Mouse (Mus musculus) embryonic fibroblast, embryonic 13.5 days (primary cell): ENCODE results near the gene Pik3ip1. TPM values are rescaled to one million over a fixed set of nuclear protein-coding genes. Genes with fewer than 3 reads are reported as not detected.

Experiments
- H3K27ac ChIP-seq: 2 replicates; pipeline ENCODE4 v1.5.1; 2012; ENCODE audit warnings: low read length, control low read depth, inconsistent platforms; ENCODE audit not compliant: insufficient read depth
- H3K4me1 ChIP-seq: 2 replicates; pipeline ENCODE4 v1.6.1; 2011; ENCODE audit warnings: low read length; ENCODE audit not compliant: control insufficient read depth, insufficient read depth
- H3K4me3 ChIP-seq: 2 replicates; pipeline ENCODE4 v1.5.1; 2011; ENCODE audit warnings: mild to moderate bottlenecking, control low read depth, low read length; ENCODE audit not compliant: insufficient read depth
- CTCF ChIP-seq: IDR thresholded peaks from 2 replicates; pipeline ENCODE4 v1.5.1; 2011; ENCODE audit warnings: mild to moderate bottlenecking, control low read depth, low read length, moderate library complexity, borderline replicate concordance; ENCODE audit not compliant: insufficient read depth
- POLR2A ChIP-seq: IDR thresholded peaks from 2 replicates; pipeline ENCODE4 v1.6.1; 2011; ENCODE audit warnings: low read depth, mild to moderate bottlenecking, control low read depth, low read length, moderate library complexity
- polyA plus RNA-seq: library from polyadenylated mRNA; stranded (reverse); fragments of >200 nt; gene quantifications from 2 replicates; pipeline ENCODE4 v1.2.4, GENCODE M21; 2011; ENCODE audit warnings: low read depth; ENCODE audit not compliant: missing spikeins, insufficient read length

The Pik3ip1 gene
- polyA plus RNA-seq, 1 experiment = 21.1 TPM

GRCm38 (mm10) chr11:3334711-3335316 lies 4.6 kb downstream of the Pik3ip1 start:
- no peak for TF ChIP-seq CTCF
- no peak for TF ChIP-seq POLR2A
- Histone ChIP-seq H3K27ac (no peak overlapping the region), H3K4me1 (peaks cover 29% of the 10 kb centered on the region)

DNA sequence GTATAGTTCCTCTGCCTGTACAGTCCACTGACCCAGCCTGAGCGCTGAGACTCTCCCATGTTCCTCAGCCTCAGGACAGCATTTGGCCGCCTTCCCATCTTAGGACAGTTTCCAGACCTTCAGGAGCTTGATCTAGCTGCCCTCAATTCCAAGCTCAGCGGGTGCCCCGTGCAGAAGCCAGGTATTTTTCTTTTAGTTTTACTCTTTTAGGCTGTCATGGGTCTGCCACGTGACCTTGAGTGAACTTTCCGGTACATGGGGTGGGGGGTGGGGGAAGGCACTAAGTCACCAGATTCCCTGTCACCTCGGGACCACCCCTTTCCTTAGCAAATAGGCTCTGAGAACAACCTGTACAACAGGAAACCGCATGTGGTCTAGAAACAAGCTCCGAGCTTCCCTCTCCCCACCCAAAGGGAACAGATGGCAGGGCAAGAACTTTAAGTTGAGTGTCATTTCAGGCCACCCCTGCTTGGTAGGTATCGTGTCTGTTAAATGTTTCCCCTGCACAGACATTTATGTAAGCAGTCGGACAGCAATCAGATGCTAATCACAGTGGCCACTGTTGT lies 5.5 kb downstream of the Pik3ip1 start:
- no peak overlapping the region; the same call in 1 of the 2 replicates for H3K27ac ChIP-seq
- H3K4me3 ChIP-seq = no peak overlapping the region
- H3K4me1 ChIP-seq = peaks cover 29% of the 10 kb centered on the region
- TF ChIP-seq POLR2A = no peak
- TF ChIP-seq CTCF = no peak

More at GRCm38 (mm10) chr11:3334711-3335316, 4.6 kb downstream of the Pik3ip1 start:
- no peak overlapping the region for H3K4me3 ChIP-seq

DNA sequence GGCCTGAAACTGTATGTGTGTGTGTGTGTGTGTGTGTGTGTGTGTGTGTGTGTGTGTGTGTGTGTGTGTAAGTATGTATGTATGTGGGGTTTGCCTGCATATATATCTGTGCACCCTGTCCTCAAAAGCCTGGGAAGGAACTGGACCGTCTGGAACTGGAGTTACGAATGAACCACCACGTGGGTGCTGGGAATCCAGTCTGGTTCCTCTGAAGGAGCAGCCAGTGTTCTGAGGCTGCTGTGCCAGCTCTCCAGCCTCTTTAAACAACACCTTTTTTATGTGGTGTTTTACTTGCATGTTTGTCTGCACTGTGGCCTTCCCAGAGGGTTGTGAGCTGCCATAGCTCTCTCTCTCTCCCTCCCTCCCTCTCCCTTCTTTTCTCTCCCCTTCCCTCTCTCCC lies 6.4 kb downstream of the Pik3ip1 start:
- peaks cover 29% of the 10 kb centered on the region for H3K4me1 ChIP-seq
- TF ChIP-seq CTCF (no peak), POLR2A (no peak)
- no peak overlapping the region for H3K4me3 ChIP-seq
- peak overlapping the region; percentile 39; the same call in 1 of the 2 replicates for H3K27ac ChIP-seq

GRCm38 (mm10) chr11:3337173-3337955 lies 7.2 kb downstream of the Pik3ip1 start:
- H3K4me1 ChIP-seq = peaks cover 29% of the 10 kb centered on the region
- H3K27ac ChIP-seq = peak overlapping the region; percentile 85
- TF ChIP-seq CTCF (no peak), POLR2A (0 out of 2 replicates have a peak, but pooled peaks have one; percentile 5)
- no peak overlapping the region for H3K4me3 ChIP-seq

DNA sequence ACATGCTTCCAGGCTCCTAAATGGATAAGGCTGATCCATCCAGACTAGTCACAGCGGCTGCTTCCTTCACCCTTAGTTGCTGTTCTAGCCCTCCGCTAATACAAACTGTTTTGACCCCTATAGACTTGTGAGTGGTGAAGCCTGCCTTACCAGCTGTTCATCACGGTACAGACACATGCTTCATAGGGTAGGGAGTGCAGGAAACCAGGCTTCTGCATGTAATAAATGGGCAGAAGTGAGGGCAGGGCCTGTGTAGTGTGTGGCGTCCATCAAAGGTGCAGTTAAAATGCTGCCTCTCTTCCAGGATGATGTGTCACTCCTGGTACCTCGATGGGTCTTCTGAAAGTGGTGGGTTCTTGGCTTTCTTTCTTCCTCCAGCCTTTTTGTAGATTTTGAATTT lies 7.8 kb downstream of the Pik3ip1 start:
- TF ChIP-seq CTCF (no peak), POLR2A (no peak)
- Histone ChIP-seq H3K4me3 (no peak overlapping the region), H3K27ac (peak overlapping the region; percentile 71; the same call in 1 of the 2 replicates), H3K4me1 (peaks cover 26% of the 10 kb centered on the region)

- H3K4me3 ChIP-seq = no peak overlapping the region
- peaks cover 8% of the 10 kb centered on the region; the same call in 1 of the 2 replicates for H3K4me1 ChIP-seq
- TF ChIP-seq CTCF (no peak), POLR2A (no peak)
- no peak overlapping the region for H3K27ac ChIP-seq
Observed at GRCm38 (mm10) chr11:3341476-3341875, 11.3 kb downstream of the Pik3ip1 start.

DNA sequence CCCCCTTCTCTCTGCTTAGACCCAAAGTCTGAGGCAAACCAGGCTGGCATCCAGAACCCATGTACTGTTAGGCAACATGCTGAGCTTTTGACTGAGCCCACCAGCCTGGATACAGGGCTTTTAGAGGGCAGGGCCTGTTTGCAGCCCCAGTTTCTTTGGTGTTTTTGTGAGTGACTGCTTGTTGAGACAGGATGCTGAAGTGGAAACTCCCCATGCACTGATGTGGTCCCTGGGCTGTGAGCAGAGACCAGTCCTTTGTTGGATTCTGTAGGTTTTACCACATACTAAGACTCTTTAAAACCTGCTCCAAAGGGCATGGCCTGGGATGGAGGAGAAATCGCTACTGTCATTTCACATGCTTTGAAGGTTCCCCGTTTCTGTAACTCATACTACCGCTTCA lies 14.7 kb downstream of the Pik3ip1 start:
- Histone ChIP-seq H3K4me3 (no peak overlapping the region), H3K4me1 (peaks cover 14% of the 10 kb centered on the region), H3K27ac (no peak overlapping the region)
- no peak for TF ChIP-seq POLR2A
- TF ChIP-seq CTCF = no peak

- Histone ChIP-seq H3K27ac (no peak overlapping the region), H3K4me1 (peaks cover 14% of the 10 kb centered on the region), H3K4me3 (no peak overlapping the region)
- TF ChIP-seq POLR2A = no peak
- no peak for TF ChIP-seq CTCF
Observed at GRCm38 (mm10) chr11:3346351-3346750, 16.1 kb downstream of the Pik3ip1 start.

DNA sequence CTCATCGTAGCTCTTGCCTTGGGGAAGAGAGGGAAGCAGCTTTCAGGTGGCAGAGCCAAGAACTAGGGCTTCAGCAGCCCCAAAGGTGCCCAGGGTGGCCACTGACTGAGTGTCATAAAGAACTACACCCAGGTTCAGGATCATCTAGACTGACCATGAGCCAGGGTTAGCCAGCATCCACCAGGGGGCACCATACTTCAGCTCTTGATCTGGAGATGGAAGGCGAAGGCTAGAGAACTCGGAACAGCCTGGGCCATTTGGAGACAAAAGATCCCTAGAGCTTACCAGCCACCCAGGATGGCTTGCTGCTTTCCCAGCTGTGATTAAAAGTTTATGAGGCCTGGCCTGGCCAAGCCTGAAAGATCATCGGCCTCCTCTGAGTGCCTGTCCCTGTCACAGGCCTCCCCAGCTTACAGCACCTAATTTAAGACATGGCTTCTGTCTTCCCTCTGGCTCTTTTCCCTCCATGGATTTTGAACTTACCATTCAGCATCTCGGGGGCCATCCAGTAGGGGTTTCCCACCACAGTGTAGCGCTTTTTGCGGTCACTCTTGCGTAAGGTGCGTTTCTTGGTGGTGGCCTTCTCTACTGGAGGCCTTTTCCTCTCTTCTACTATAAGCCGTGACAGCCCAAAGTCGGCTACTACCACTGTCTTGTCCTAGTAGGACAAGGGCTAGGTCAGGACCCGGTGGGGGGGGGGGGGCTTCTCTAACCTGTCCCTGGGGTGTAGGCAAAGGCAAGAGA lies 17.1 kb downstream of the Pik3ip1 start:
- TF ChIP-seq POLR2A (no peak), CTCF (peak; percentile 81; the same call in 1 of the 2 replicates)
- Histone ChIP-seq H3K4me1 (peaks cover 14% of the 10 kb centered on the region), H3K27ac (no peak overlapping the region), H3K4me3 (no peak overlapping the region)
